Mouse (Mus musculus): ENCODE measurements around the gene Pon3. TPM values are rescaled to one million over a fixed set of nuclear protein-coding genes. Genes with fewer than 3 reads are reported as not detected.

Pon3 gene
- polyA plus RNA-seq, 1 experiment from 2014 or later, result 4.1 TPM

- H3K27me3 ChIP-seq (replicated peaks; ENCODE audit: control insufficient read depth, insufficient read depth, low read length), result no peaks in the 10 kb centered on the region
- no peak overlapping the region for H3K9ac ChIP-seq (ENCODE audit: low read length)
- H3K4me3 ChIP-seq (ENCODE audit: low read depth, low read length), result no peak overlapping the region
- no peak for ATAC-seq
- H3K4me1 ChIP-seq (ENCODE audit: control insufficient read depth, insufficient read depth, low read length), result no peaks in the 10 kb centered on the region
- no peak for DNase-seq (ENCODE audit: low spot score)
- H3K9me3 ChIP-seq (replicated peaks; ENCODE audit: control insufficient read depth, low read length), result no peaks in the 10 kb centered on the region
- WGBS, result 87% methylated on average over 5 of the region's 5 CpGs
- H3K27ac ChIP-seq (ENCODE audit: low read depth, low read length), result no peak overlapping the region
- H3K4me2 ChIP-seq (ENCODE audit: low read length), result no peak overlapping the region
- H3K36me3 ChIP-seq (ENCODE audit: control insufficient read depth, insufficient read depth, low read length), result no peaks in the 10 kb centered on the region
These were observed 75.4 kb downstream of the Pon3 start for GRCm38 (mm10) chr6:5180645-5181044.

- Histone ChIP-seq H3K9me3 (replicated peaks; ENCODE audit: control insufficient read depth, low read length) (no peaks in the 10 kb centered on the region), H3K27me3 (replicated peaks; ENCODE audit: control insufficient read depth, insufficient read depth, low read length) (no peaks in the 10 kb centered on the region), H3K4me3 (ENCODE audit: low read depth, low read length) (no peak overlapping the region), H3K27ac (ENCODE audit: low read depth, low read length) (no peak overlapping the region), H3K4me2 (ENCODE audit: low read length) (no peak overlapping the region), H3K36me3 (ENCODE audit: control insufficient read depth, insufficient read depth, low read length) (no peaks in the 10 kb centered on the region), H3K4me1 (ENCODE audit: control insufficient read depth, insufficient read depth, low read length) (no peaks in the 10 kb centered on the region), H3K9ac (ENCODE audit: low read length) (no peak overlapping the region)
- ATAC-seq (no peak), DNase-seq (ENCODE audit: low spot score) (no peak)
- WGBS, result 91% methylated on average over 6 of the region's 6 CpGs
These were observed 76.9 kb downstream of the Pon3 start for GRCm38 (mm10) chr6:5179189-5179588.

GRCm38 (mm10) chr6:5177967-5178891, 77.9 kb downstream of the Pon3 start:
- peak; percentile 68; the same call in 1 of the 2 replicates for ATAC-seq
- 30% methylated on average over 19 of the region's 19 CpGs for WGBS
- Histone ChIP-seq H3K4me1 (ENCODE audit: control insufficient read depth, insufficient read depth, low read length) (no peaks in the 10 kb centered on the region), H3K4me3 (ENCODE audit: low read depth, low read length) (peak overlapping the region; percentile 19), H3K9ac (ENCODE audit: low read length) (peak overlapping the region; percentile 43), H3K27ac (ENCODE audit: low read depth, low read length) (no peak overlapping the region), H3K36me3 (ENCODE audit: control insufficient read depth, insufficient read depth, low read length) (no peaks in the 10 kb centered on the region), H3K9me3 (replicated peaks; ENCODE audit: control insufficient read depth, low read length) (no peaks in the 10 kb centered on the region), H3K27me3 (replicated peaks; ENCODE audit: control insufficient read depth, insufficient read depth, low read length) (no peaks in the 10 kb centered on the region), H3K4me2 (ENCODE audit: low read length) (peak overlapping the region; percentile 48)
- DNase-seq (ENCODE audit: low spot score), result peak; percentile 43

- H3K4me2 ChIP-seq (ENCODE audit: low read length), result no peak overlapping the region
- no peak for DNase-seq (ENCODE audit: low spot score)
- H3K27ac ChIP-seq (ENCODE audit: low read depth, low read length), result no peak overlapping the region
- no peak for ATAC-seq
- no peak overlapping the region for H3K9ac ChIP-seq (ENCODE audit: low read length)
- H3K27me3 ChIP-seq (replicated peaks; ENCODE audit: control insufficient read depth, insufficient read depth, low read length), result no peaks in the 10 kb centered on the region
- no peaks in the 10 kb centered on the region for H3K9me3 ChIP-seq (replicated peaks; ENCODE audit: control insufficient read depth, low read length)
- no peaks in the 10 kb centered on the region for H3K4me1 ChIP-seq (ENCODE audit: control insufficient read depth, insufficient read depth, low read length)
- no peaks in the 10 kb centered on the region for H3K36me3 ChIP-seq (ENCODE audit: control insufficient read depth, insufficient read depth, low read length)
- 91% methylated on average over 10 of the region's 10 CpGs for WGBS
- no peak overlapping the region for H3K4me3 ChIP-seq (ENCODE audit: low read depth, low read length)
These were observed 81.8 kb downstream of the Pon3 start for GRCm38 (mm10) chr6:5174179-5174812.

GRCm38 (mm10) chr6:5172571-5172970, 83.5 kb downstream of the Pon3 start:
- H3K4me2 ChIP-seq (ENCODE audit: low read length), result no peak overlapping the region
- no peaks in the 10 kb centered on the region for H3K9me3 ChIP-seq (replicated peaks; ENCODE audit: control insufficient read depth, low read length)
- DNase-seq (ENCODE audit: low spot score) (no peak), ATAC-seq (no peak)
- no peaks in the 10 kb centered on the region; the same call in 1 of the 2 replicates for H3K4me1 ChIP-seq (ENCODE audit: control insufficient read depth, insufficient read depth, low read length)
- H3K27ac ChIP-seq (ENCODE audit: low read depth, low read length), result no peak overlapping the region
- WGBS, result 90% methylated on average over 9 of the region's 9 CpGs
- H3K4me3 ChIP-seq (ENCODE audit: low read depth, low read length), result no peak overlapping the region
- H3K36me3 ChIP-seq (ENCODE audit: control insufficient read depth, insufficient read depth, low read length), result no peaks in the 10 kb centered on the region
- H3K9ac ChIP-seq (ENCODE audit: low read length), result no peak overlapping the region
- no peaks in the 10 kb centered on the region for H3K27me3 ChIP-seq (replicated peaks; ENCODE audit: control insufficient read depth, insufficient read depth, low read length)

GRCm38 (mm10) chr6:5171418-5171817, 84.7 kb downstream of the Pon3 start:
- no peaks in the 10 kb centered on the region for H3K27me3 ChIP-seq (replicated peaks; ENCODE audit: control insufficient read depth, insufficient read depth, low read length)
- no peak overlapping the region for H3K4me3 ChIP-seq (ENCODE audit: low read depth, low read length)
- WGBS, result 89% methylated on average over 4 of the region's 4 CpGs
- no peak overlapping the region for H3K9ac ChIP-seq (ENCODE audit: low read length)
- no peak overlapping the region for H3K27ac ChIP-seq (ENCODE audit: low read depth, low read length)
- ATAC-seq, result no peak
- H3K36me3 ChIP-seq (ENCODE audit: control insufficient read depth, insufficient read depth, low read length), result no peaks in the 10 kb centered on the region
- no peaks in the 10 kb centered on the region; the same call in 1 of the 2 replicates for H3K4me1 ChIP-seq (ENCODE audit: control insufficient read depth, insufficient read depth, low read length)
- H3K4me2 ChIP-seq (ENCODE audit: low read length), result no peak overlapping the region
- no peaks in the 10 kb centered on the region for H3K9me3 ChIP-seq (replicated peaks; ENCODE audit: control insufficient read depth, low read length)
- DNase-seq (ENCODE audit: low spot score), result no peak

Other genes starting within 250 kb of the Pon3 start
- 0.28 and 0.37 TPM in 2 replicates for gene Pon1, start 62.3 kb downstream of the Pon3 start, polyA plus RNA-seq (2014; fragmentation: Nextera tagmentation; extraction: Ambion mirVana)
- gene Pon2, start 42.2 kb upstream of the Pon3 start, polyA plus RNA-seq (2014; fragmentation: Nextera tagmentation; extraction: Ambion mirVana), result 11.7 and 15.0 TPM in 2 replicates
- 22.7 and 23.7 TPM in 2 replicates for gene Asb4, start 127.1 kb upstream of the Pon3 start, polyA plus RNA-seq (2014; fragmentation: Nextera tagmentation; extraction: Ambion mirVana)
- 1.2 and 2.7 TPM in 2 replicates for gene Pdk4, start 240.0 kb upstream of the Pon3 start, polyA plus RNA-seq (2014; fragmentation: Nextera tagmentation; extraction: Ambion mirVana)